Mouse (Mus musculus): ENCODE results near the gene Gm49322. TPM values are rescaled to one million over a fixed set of nuclear protein-coding genes. Genes with fewer than 3 reads are reported as not detected.

The Gm49322 gene
- polyA plus RNA-seq (2014; fragmentation: Illumina TruSeq; extraction: RNeasy Lipid Tissue Mini Kit (QIAGEN cat#74804); ENCODE audit: low read depth, low replicate concordance): not detected

DNA sequence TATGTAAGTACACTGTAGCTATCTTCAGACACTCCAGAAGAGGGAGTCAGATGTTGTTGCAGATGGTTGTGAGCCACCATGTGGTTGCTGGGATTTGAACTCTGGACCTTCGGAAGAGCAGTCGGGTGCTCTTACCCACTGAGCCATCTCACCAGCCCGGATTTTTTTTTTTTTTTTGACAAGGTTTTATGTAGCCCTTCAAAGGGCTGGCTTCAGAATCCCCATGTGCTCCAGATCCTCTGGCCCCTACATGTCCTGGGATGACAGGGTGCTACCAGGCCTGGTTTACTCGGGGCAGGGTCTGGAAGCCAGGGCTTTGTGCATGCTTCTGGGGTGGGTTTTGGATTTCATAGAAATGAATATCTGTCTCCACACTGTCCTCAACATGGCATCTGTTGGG lies at the start of gene Gm49322:
Gene Gm49322, plus strand, starts transcription at position 301 of the 400 bp plus-strand sequence.

DNA sequence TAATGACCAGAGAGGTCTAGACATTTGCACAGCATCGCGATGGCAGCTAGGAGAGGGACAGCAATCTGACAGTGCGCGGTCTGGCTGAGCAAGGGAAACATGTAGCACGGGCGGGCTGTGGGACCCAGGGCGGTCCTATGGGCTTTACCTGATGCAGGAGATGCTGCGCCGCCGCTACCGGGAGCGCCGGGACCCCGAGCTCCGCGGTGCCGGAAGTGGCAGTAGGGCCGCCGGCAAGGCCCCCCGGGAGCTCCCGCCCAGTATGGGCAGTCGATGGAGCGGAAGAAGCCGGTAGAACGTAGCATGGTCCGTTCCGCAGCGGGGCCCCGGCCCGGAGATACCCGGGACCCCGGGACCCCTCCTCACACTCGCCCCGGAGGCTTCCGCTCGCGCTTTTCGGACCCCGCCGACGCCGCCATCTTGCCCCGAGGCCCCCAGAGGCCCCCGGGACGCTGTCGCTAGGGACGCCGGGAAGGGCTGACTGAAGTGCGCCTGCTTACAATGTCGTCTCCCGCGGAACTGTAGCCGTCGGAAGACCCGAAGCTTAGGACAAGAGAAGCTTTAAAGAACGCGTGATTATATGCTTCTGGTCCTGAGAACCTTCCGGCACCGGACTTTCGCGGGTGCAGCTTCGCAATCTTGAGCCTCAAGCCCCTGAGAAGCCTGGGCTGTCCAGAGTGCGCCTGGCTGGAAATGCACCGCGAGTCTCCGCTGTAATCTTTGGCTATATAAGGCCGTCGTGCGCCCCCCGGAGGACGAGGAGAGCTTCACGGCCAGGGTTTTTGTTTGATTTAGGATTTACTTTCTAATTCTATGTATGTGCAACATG lies 44.5 kb upstream of the Gm49322 start, which contains the start of gene Rexo1:
Gene Rexo1, minus strand, starts transcription at position 445 of the 829 bp plus-strand sequence.

DNA sequence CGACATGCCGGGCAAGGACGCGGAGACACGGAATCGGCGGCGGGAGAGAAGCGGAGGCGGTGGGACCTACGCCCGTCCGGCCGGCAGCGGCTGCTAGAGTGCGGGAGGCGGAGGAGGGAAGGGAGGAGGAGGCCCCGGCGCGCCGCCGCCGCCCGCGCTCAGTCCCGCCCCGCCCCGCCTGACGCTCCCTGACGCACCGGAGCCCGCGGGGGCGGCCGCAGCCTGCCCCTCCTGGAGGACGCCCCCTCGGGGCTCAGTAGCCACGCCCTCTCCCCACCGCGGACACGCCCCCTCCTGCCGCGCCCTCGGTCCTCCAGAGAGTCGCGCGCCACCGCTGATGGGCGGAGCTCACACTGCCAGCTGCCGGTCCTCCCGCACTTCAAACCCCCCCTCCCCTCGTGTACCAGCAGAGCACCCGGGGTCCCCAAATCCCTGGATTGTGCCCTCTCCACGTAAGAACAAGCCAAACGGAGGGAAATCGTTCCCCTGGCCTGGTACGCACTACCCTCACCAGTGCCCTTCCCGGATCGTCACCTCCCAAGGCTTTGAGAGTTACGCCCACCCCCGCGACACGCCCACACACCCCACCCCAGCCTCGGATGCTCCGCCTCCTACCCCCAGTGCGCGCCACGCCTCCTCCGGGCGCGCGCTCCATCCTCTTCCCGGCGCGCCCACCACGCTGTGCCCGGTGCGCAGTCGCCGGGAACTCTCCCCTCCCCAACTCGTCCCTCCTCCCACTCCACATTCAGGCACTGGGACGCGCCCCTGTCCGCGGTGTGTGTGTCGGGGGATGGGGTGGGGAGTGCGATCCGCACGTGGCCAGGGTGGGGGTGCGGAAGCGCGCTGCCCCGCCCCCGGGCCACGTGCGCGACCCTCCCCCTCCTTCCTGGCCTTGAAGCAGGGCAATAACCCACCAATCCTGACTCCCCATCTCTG lies 28.4 kb upstream of the Gm49322 start, which contains the start of gene Klf16:
Gene Klf16, minus strand, starts transcription at position 127 of the 936 bp plus-strand sequence.

DNA sequence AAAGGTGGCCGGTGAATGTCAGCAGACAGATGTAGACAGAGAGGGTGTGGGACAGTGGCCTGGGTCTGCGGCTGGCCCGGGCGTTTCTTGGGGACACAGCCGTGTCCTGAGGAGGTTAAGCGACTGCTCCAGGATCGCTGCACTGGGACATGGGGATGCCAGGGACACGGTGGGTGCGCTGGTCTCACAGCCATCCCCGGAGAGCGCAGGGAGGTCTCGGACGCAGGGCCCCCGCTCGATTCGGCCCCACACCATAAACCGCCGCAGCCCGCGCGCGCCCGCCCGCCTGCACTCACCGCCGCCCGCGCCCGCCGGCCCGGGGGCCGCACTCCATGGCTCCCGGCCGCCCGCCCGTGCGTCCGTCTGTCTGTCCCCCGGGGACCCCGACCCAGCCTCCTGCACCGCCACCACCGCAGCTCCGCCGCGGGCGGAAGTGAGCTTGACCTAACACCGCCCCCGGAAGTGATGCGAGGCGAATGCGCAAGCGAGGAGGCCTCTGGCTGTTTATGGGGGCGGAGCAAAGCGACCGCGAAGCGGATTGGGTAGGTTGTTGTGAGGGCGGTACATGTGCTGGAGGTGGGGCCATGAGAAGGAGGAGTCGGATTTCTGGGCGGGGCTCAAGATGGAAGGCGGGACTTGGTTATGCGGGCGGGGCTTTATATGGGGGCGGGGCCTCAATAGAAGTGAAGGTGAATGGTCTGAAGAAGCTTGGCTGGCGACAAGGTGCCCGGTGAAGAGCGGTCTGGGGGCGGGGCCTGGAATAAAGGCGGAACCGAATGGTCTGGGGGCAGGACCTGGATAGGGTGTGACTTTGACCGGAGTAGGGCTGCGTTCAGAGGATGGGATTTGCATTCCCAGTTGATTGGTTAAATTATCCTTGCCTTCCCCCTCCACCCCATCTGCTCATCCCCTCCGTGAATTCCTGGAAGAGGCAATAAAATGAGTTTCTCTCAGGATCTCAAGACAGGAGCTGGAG lies 15.7 kb upstream of the Gm49322 start, which contains the start of gene Abhd17a:
Gene Abhd17a, minus strand, starts transcription at position 463 of the 976 bp plus-strand sequence.

DNA sequence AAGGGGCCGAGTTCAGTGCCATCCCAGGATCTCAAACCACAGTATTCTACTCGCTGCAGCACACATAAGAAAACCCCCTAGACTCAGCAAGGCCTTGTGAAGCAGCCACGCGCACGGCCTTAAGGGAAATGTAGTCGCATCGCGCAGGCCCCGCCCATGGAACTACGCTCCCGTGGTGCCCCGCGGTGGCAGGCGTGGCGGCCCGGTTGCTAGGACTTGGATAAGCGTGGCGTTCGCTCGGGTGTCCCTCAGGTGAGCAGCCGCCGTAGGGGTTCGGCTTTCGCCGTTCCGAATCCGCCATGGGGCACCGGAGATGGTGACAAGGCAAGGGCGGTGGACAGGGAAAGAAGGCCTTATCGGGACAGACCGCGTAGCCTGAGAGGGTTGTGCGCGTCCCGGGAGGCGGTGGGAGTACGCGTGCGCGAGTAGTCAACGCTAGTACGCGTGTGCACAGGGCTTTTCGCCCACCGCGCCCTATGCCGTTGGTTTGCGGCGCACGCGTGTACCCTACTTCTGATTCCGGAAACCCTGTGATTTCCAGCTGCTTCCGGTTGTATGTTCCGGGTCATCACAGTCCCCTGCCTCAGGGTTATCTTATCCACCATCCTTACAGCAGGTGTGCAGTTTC lies 3.0 kb upstream of the Gm49322 start, which contains the start of the genes Scamp4 and Adat3:
Gene Scamp4, plus strand, starts transcription at position 175 of the 628 bp plus-strand sequence.
Gene Adat3, plus strand, starts transcription at position 183 of the 628 bp plus-strand sequence.

DNA sequence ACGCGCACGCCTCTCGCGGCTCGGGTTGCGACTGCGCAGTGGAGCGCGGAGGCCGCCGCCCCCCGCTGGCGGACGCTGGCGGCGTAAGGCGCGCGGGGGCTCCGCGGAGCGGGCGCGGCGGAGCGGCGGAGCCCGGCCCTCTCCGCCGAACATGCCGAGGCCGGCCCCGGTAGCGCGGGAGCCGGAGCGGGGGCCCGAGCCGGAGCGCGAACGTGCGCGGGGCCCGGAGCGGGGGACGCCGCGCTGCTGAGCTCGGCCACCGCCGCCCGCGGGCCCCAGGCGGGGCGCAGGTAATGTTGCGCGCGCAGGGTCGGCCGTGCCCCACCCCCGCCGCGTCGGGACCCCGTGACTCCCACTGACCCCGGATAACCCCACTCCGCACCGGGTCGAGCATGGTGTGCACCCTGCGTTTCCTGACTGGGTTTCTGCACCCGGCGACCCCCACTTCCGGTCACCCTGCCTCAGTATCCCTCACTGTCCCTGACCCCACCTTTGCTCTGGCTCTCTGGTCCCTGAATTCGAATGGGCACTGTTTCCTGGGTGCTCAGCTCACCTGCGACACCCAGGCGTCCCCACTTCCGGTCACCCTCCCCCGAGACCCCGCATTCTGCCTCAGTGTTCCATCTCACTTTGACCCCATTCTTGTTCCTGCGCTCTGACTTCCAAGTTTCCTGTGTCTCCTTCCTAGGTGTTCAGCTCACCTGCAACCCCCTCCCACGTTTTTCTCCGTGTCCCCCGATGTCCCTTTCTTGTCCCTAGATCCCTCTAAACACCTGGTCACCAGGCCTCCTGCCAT lies 17.0 kb downstream of the Gm49322 start, which contains the start of gene Csnk1g2:
Gene Csnk1g2, plus strand, starts transcription at position 178 of the 796 bp plus-strand sequence.

DNA sequence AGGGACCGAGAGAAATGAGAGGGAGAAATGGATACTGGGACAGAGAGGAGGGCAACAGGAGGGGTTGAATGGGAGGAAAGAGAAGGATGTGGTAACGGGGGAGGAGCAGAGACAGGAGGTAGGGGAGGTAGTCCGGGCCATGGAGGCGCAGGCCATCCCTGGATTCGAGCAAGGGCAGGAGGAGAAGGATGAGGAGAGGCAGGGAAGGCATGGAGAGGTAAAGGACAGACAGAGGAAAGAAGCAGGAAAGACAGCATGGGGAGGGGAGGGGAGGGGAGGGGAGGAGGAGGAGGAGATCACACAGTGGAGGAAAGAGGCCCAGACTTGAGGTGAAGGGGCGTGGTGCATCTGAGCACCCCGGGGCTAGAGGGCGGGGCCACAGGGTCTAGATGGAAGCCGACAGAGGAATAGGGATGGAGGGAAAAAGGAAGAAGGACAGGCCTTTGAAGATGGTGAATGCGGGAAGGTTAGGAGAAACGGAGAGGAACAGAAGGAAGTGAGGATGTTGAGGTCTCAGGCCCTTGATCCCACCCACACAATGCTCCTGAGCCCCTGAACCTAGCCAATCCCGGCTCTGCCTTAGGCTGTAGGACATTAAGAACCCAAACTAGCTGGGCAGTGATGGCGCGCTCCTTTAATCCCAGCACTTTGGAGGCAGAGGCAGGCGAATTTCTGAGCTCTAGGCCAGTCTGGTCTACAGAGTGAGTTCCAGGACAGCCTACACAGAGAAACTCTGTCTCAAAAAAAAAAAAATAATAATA lies 51.2 kb downstream of the Gm49322 start, which contains the start of gene Btbd2:
Gene Btbd2, minus strand, starts transcription at position 209 of the 761 bp plus-strand sequence.

Other genes with a start within 250 kb of the Gm49322 start
- gene Plk5, start 249.6 kb upstream of the Gm49322 start, polyA plus RNA-seq (2014; fragmentation: Illumina TruSeq; extraction: RNeasy Lipid Tissue Mini Kit (QIAGEN cat#74804); ENCODE audit: low read depth, low replicate concordance): not detected
- gene Mex3d, start 218.4 kb upstream of the Gm49322 start, polyA plus RNA-seq (2014; fragmentation: Illumina TruSeq; extraction: RNeasy Lipid Tissue Mini Kit (QIAGEN cat#74804); ENCODE audit: low read depth, low replicate concordance): 6.1 TPM
- gene Mbd3, start 206.5 kb upstream of the Gm49322 start, polyA plus RNA-seq (2014; fragmentation: Illumina TruSeq; extraction: RNeasy Lipid Tissue Mini Kit (QIAGEN cat#74804); ENCODE audit: low read depth, low replicate concordance): not detected
- gene Uqcr11, start 199.2 kb upstream of the Gm49322 start, polyA plus RNA-seq (2014; fragmentation: Illumina TruSeq; extraction: RNeasy Lipid Tissue Mini Kit (QIAGEN cat#74804); ENCODE audit: low read depth, low replicate concordance): not detected
- gene Tcf3, start 172.4 kb upstream of the Gm49322 start, polyA plus RNA-seq (2014; fragmentation: Illumina TruSeq; extraction: RNeasy Lipid Tissue Mini Kit (QIAGEN cat#74804); ENCODE audit: low read depth, low replicate concordance): 3.2 TPM
- not detected for gene Onecut3, start 111.2 kb upstream of the Gm49322 start, polyA plus RNA-seq (2014; fragmentation: Illumina TruSeq; extraction: RNeasy Lipid Tissue Mini Kit (QIAGEN cat#74804); ENCODE audit: low read depth, low replicate concordance)
- not detected for gene Atp8b3, start 66.9 kb upstream of the Gm49322 start, polyA plus RNA-seq (2014; fragmentation: Illumina TruSeq; extraction: RNeasy Lipid Tissue Mini Kit (QIAGEN cat#74804); ENCODE audit: low read depth, low replicate concordance)
- 0.66 TPM for gene Rexo1, start 44.5 kb upstream of the Gm49322 start, polyA plus RNA-seq (2014; fragmentation: Illumina TruSeq; extraction: RNeasy Lipid Tissue Mini Kit (QIAGEN cat#74804); ENCODE audit: low read depth, low replicate concordance)
- gene Klf16, start 28.7 kb upstream of the Gm49322 start, polyA plus RNA-seq (2014; fragmentation: Illumina TruSeq; extraction: RNeasy Lipid Tissue Mini Kit (QIAGEN cat#74804); ENCODE audit: low read depth, low replicate concordance): 2.7 TPM
- not detected for gene Abhd17a, start 15.7 kb upstream of the Gm49322 start, polyA plus RNA-seq (2014; fragmentation: Illumina TruSeq; extraction: RNeasy Lipid Tissue Mini Kit (QIAGEN cat#74804); ENCODE audit: low read depth, low replicate concordance)
- gene Scamp4, start 3.1 kb upstream of the Gm49322 start, polyA plus RNA-seq (2014; fragmentation: Illumina TruSeq; extraction: RNeasy Lipid Tissue Mini Kit (QIAGEN cat#74804); ENCODE audit: low read depth, low replicate concordance): 1.9 TPM
- not detected for gene Adat3, start 3.1 kb upstream of the Gm49322 start, polyA plus RNA-seq (2014; fragmentation: Illumina TruSeq; extraction: RNeasy Lipid Tissue Mini Kit (QIAGEN cat#74804); ENCODE audit: low read depth, low replicate concordance)
- gene Csnk1g2, start 16.8 kb downstream of the Gm49322 start, polyA plus RNA-seq (2014; fragmentation: Illumina TruSeq; extraction: RNeasy Lipid Tissue Mini Kit (QIAGEN cat#74804); ENCODE audit: low read depth, low replicate concordance): 1.1 TPM
- 0.22 TPM for gene Btbd2, start 51.0 kb downstream of the Gm49322 start, polyA plus RNA-seq (2014; fragmentation: Illumina TruSeq; extraction: RNeasy Lipid Tissue Mini Kit (QIAGEN cat#74804); ENCODE audit: low read depth, low replicate concordance)
- 3.6 TPM for gene Mknk2, start 72.1 kb downstream of the Gm49322 start, polyA plus RNA-seq (2014; fragmentation: Illumina TruSeq; extraction: RNeasy Lipid Tissue Mini Kit (QIAGEN cat#74804); ENCODE audit: low read depth, low replicate concordance)
- 4.6 TPM for gene Mob3a, start 96.0 kb downstream of the Gm49322 start, polyA plus RNA-seq (2014; fragmentation: Illumina TruSeq; extraction: RNeasy Lipid Tissue Mini Kit (QIAGEN cat#74804); ENCODE audit: low read depth, low replicate concordance)
- 3.5 TPM for gene Izumo4, start 96.2 kb downstream of the Gm49322 start, polyA plus RNA-seq (2014; fragmentation: Illumina TruSeq; extraction: RNeasy Lipid Tissue Mini Kit (QIAGEN cat#74804); ENCODE audit: low read depth, low replicate concordance)
- 14.0 TPM for gene Ap3d1, start 136.2 kb downstream of the Gm49322 start, polyA plus RNA-seq (2014; fragmentation: Illumina TruSeq; extraction: RNeasy Lipid Tissue Mini Kit (QIAGEN cat#74804); ENCODE audit: low read depth, low replicate concordance)
- 3.0 TPM for gene Dot1l, start 149.2 kb downstream of the Gm49322 start, polyA plus RNA-seq (2014; fragmentation: Illumina TruSeq; extraction: RNeasy Lipid Tissue Mini Kit (QIAGEN cat#74804); ENCODE audit: low read depth, low replicate concordance)
- 2.4 TPM for gene Sf3a2, start 192.2 kb downstream of the Gm49322 start, polyA plus RNA-seq (2014; fragmentation: Illumina TruSeq; extraction: RNeasy Lipid Tissue Mini Kit (QIAGEN cat#74804); ENCODE audit: low read depth, low replicate concordance)
- gene Plekhj1, start 192.6 kb downstream of the Gm49322 start, polyA plus RNA-seq (2014; fragmentation: Illumina TruSeq; extraction: RNeasy Lipid Tissue Mini Kit (QIAGEN cat#74804); ENCODE audit: low read depth, low replicate concordance): 3.9 TPM
- not detected for gene Amh, start 199.2 kb downstream of the Gm49322 start, polyA plus RNA-seq (2014; fragmentation: Illumina TruSeq; extraction: RNeasy Lipid Tissue Mini Kit (QIAGEN cat#74804); ENCODE audit: low read depth, low replicate concordance)
- gene Jsrp1, start 207.5 kb downstream of the Gm49322 start, polyA plus RNA-seq (2014; fragmentation: Illumina TruSeq; extraction: RNeasy Lipid Tissue Mini Kit (QIAGEN cat#74804); ENCODE audit: low read depth, low replicate concordance): not detected
- gene Oaz1, start 220.6 kb downstream of the Gm49322 start, polyA plus RNA-seq (2014; fragmentation: Illumina TruSeq; extraction: RNeasy Lipid Tissue Mini Kit (QIAGEN cat#74804); ENCODE audit: low read depth, low replicate concordance): 116 TPM
- gene Lingo3, start 238.0 kb downstream of the Gm49322 start, polyA plus RNA-seq (2014; fragmentation: Illumina TruSeq; extraction: RNeasy Lipid Tissue Mini Kit (QIAGEN cat#74804); ENCODE audit: low read depth, low replicate concordance): not detected
- gene Lsm7, start 249.2 kb downstream of the Gm49322 start, polyA plus RNA-seq (2014; fragmentation: Illumina TruSeq; extraction: RNeasy Lipid Tissue Mini Kit (QIAGEN cat#74804); ENCODE audit: low read depth, low replicate concordance): 2.8 TPM
- gene Sppl2b, start 249.3 kb downstream of the Gm49322 start, polyA plus RNA-seq (2014; fragmentation: Illumina TruSeq; extraction: RNeasy Lipid Tissue Mini Kit (QIAGEN cat#74804); ENCODE audit: low read depth, low replicate concordance): not detected

Measured in sigmoid colon, adult 10 weeks (tissue).